ENCODE assay signal across 10 mouse cellular contexts in genomic region chr8:70904532-70904931, GRCm38 (mm10). TPM values are rescaled to one million over a fixed set of nuclear protein-coding genes. Genes with fewer than 3 reads are reported as not detected.
DNase-seq lines count a peak whose midpoint lies in the region; ATAC-seq lines count a peak whose summit lies in the region.
"Had no signal": no experiment of that assay in that cellular context is flagged by ENCODE, and none has a peak within 500 bp of the region (broad histone marks: within the 10 kb centered on the region; RNA-seq: fewer than 3 reads in every experiment).

No protein-coding gene starts in this region.

- no peak for ATAC-seq in kidney, embryonic 15.5 days (replicated peaks; ENCODE audit: low FRiP score)

- H3K4me3 ChIP-seq in heart, embryonic 10.5 days: no peak overlapping the region
- no peak overlapping the region for H3K4me3 ChIP-seq in kidney, embryonic 15.5 days (replicated peaks)

- H3K4me1 ChIP-seq in heart, embryonic 10.5 days: peaks cover 26% of the 10 kb centered on the region
- peaks cover 19% of the 10 kb centered on the region for H3K4me1 ChIP-seq in kidney, embryonic 15.5 days

- H3K36me3 ChIP-seq in heart, embryonic 10.5 days: 0 out of 2 replicates have a peak, but pooled peaks cover 4% of the 10 kb centered on the region
- H3K36me3 ChIP-seq in kidney, embryonic 15.5 days: peaks cover 5% of the 10 kb centered on the region; the same call in 1 of the 2 replicates
- H3K36me3 ChIP-seq: embryonic facial prominence, embryonic 15.5 days had no signal

- peak; percentile 98 for DNase-seq in heart, adult 11 months
- DNase-seq in heart, embryonic 10.5 days (ENCODE audit: low spot score): no peak
- DNase-seq in MEL-GATA-1-ER (ENCODE audit: extremely low read depth, low read depth): peak; percentile 80
- peak; percentile 88 for DNase-seq in lung, postnatal 36 days
- DNase-seq in urinary bladder, adult 18-20 months (ENCODE audit: low spot score in 2 of 2): no peak
- DNase-seq in neural tube, embryonic 10.5 days (ENCODE audit: extremely low spot score, low spot score): no peak
- DNase-seq in gastrocnemius, adult 8-10 months (ENCODE audit: low spot score in 2 of 2): no peak

- WGBS in heart, embryonic 10.5 days: 47% methylated on average over 4 of the region's 4 CpGs
- 51% methylated on average over 4 of the region's 4 CpGs for WGBS in kidney, embryonic 15.5 days

- H3K27ac ChIP-seq in heart, embryonic 10.5 days: no peak overlapping the region
- H3K27ac ChIP-seq in kidney, embryonic 15.5 days: 0 out of 2 replicates have a peak overlapping the region, but pooled peaks have one; percentile 93
- H3K27ac ChIP-seq: embryonic facial prominence, embryonic 15.5 days had no signal

- H3K4me2 ChIP-seq in kidney, embryonic 15.5 days: no peak overlapping the region

- no peaks in the 10 kb centered on the region for H3K9me3 ChIP-seq in heart, embryonic 10.5 days
- H3K9me3 ChIP-seq in kidney, embryonic 15.5 days (replicated peaks): no peaks in the 10 kb centered on the region
- H3K9me3 ChIP-seq: embryonic facial prominence, embryonic 15.5 days had no signal

- peaks cover 20% of the 10 kb centered on the region; the same call in 1 of the 2 replicates for H3K27me3 ChIP-seq in heart, embryonic 10.5 days (ENCODE audit: insufficient read depth, poor library complexity, severe bottlenecking)
- peaks cover 11% of the 10 kb centered on the region for H3K27me3 ChIP-seq in kidney, embryonic 15.5 days

- H3K9ac ChIP-seq in kidney, embryonic 15.5 days: no peak overlapping the region

RNA-seq across cellular contexts. Expression of gene Map1s, which starts 1.2 kb away (rescaled TPM):
- polyA plus RNA-seq in heart, embryonic 10.5 days (2016; fragmentation: Nextera tagmentation; extraction: Ambion mirVana): 49.6 and 58.4 TPM in 2 replicates
- polyA plus RNA-seq in kidney, embryonic 15.5 days (2015; fragmentation: Nextera tagmentation; extraction: Ambion mirVana): 49.7 and 58.9 TPM in 2 replicates
- 10 to 100 TPM in 3 of 4 experiments, 1 to 10 TPM in 1; 9.2 to 15.9 (median 13.7) TPM for total RNA-seq in gastrocnemius, adult 8-10 months (2022)

RNA-seq across cellular contexts. Expression of gene Rpl18a, which starts 7.3 kb away (rescaled TPM):
- polyA plus RNA-seq in heart, embryonic 10.5 days (2016; fragmentation: Nextera tagmentation; extraction: Ambion mirVana): 2,378 and 2,634 TPM in 2 replicates
- 4,326 and 4,329 TPM in 2 replicates for polyA plus RNA-seq in kidney, embryonic 15.5 days (2015; fragmentation: Nextera tagmentation; extraction: Ambion mirVana)
- total RNA-seq in gastrocnemius, adult 8-10 months (2022): 1,000 to 10,000 TPM in 2 of 4 experiments, 100 to 1,000 TPM in 2; 935 to 1,159 (median 1,025) TPM

RNA-seq across cellular contexts. Expression of gene Slc5a5, which starts 12.0 kb away (rescaled TPM):
- polyA plus RNA-seq in heart, embryonic 10.5 days (2016; fragmentation: Nextera tagmentation; extraction: Ambion mirVana): 0.07 and 0.29 TPM in 2 replicates
- polyA plus RNA-seq in kidney, embryonic 15.5 days (2015; fragmentation: Nextera tagmentation; extraction: Ambion mirVana): 0.06 and 0.25 TPM in 2 replicates
- not detected for total RNA-seq in gastrocnemius, adult 8-10 months (2022)
- total RNA-seq: megakaryocyte-erythroid progenitor cell, adult 5-6 weeks had no signal

RNA-seq across cellular contexts. Expression of gene Ccdc124, which starts 30.8 kb away (rescaled TPM):
- 120 and 143 TPM in 2 replicates for polyA plus RNA-seq in heart, embryonic 10.5 days (2016; fragmentation: Nextera tagmentation; extraction: Ambion mirVana)
- polyA plus RNA-seq in kidney, embryonic 15.5 days (2015; fragmentation: Nextera tagmentation; extraction: Ambion mirVana): 115 and 123 TPM in 2 replicates
- 10 to 100 TPM; 61.7 to 77.8 (median 67.5) TPM for total RNA-seq in gastrocnemius, adult 8-10 months (2022)

RNA-seq across cellular contexts. Expression of gene Kcnn1, which starts 41.5 kb away (rescaled TPM):
- polyA plus RNA-seq in heart, embryonic 10.5 days (2016; fragmentation: Nextera tagmentation; extraction: Ambion mirVana): 1.1 and 1.6 TPM in 2 replicates
- 2.6 and 2.9 TPM in 2 replicates for polyA plus RNA-seq in kidney, embryonic 15.5 days (2015; fragmentation: Nextera tagmentation; extraction: Ambion mirVana)
- total RNA-seq in gastrocnemius, adult 8-10 months (2022): 10 to 100 TPM; 18.0 to 21.5 (median 20.5) TPM
- total RNA-seq: megakaryocyte-erythroid progenitor cell, adult 5-6 weeks had no signal

Comparison
In these comparisons a context has a peak if more than half of its experiments do, and no peak if none do; other contexts are left out.
1. DNase-seq: peak in heart, adult 11 months (single experiment), MEL-GATA-1-ER (single experiment) and lung, postnatal 36 days (single experiment); none in heart, embryonic 10.5 days (single experiment), urinary bladder, adult 18-20 months (0 of 2), neural tube, embryonic 10.5 days (single experiment) and gastrocnemius, adult 8-10 months (0 of 2).